Mouse (Mus musculus) forebrain, embryonic 12.5 days (tissue): ENCODE results near the gene Phldb3. TPM values are rescaled to one million over a fixed set of nuclear protein-coding genes. Genes with fewer than 3 reads are reported as not detected.
A peak's percentile ranks its signal among the peaks of the same experiment; 100 is the strongest.

Source experiments
- ATAC-seq: fragments of 200-750 bp; cut with Nextera tagmentation; 2 replicates; pipeline ENCODE4 v1.8.0; 2017; ENCODE audit warnings: moderate TSS enrichment; ENCODE audit not compliant: low FRiP score
- H3K27ac ChIP-seq: fragments of 300-500 bp; sonication (generic); 2 replicates; pipeline ENCODE4 v1.5.1; 2016; ENCODE audit warnings: mild to moderate bottlenecking
- H3K27me3 ChIP-seq: fragments of 300-500 bp; sonication (generic); 2 replicates; pipeline ENCODE4 v1.6.1; 2016; ENCODE audit warnings: mild to moderate bottlenecking
- H3K36me3 ChIP-seq: fragments of 300-500 bp; sonication (generic); replicated peaks from 2 replicates; pipeline ENCODE4 v1.6.1; 2016; ENCODE audit warnings: mild to moderate bottlenecking
- H3K4me1 ChIP-seq: fragments of 300-500 bp; sonication (generic); 2 replicates; pipeline ENCODE4 v1.6.1; 2016
- H3K4me2 ChIP-seq: fragments of 300-500 bp; sonication (generic); 2 replicates; pipeline ENCODE4 v1.6.1; 2016; ENCODE audit warnings: mild to moderate bottlenecking, moderate library complexity
- H3K4me3 ChIP-seq: fragments of 300-500 bp; sonication (generic); replicated peaks from 2 replicates; pipeline ENCODE4 v1.5.1; 2016; ENCODE audit warnings: mild to moderate bottlenecking
- H3K9ac ChIP-seq: fragments of 300-500 bp; sonication (generic); 2 replicates; pipeline ENCODE4 v1.6.1; 2016; ENCODE audit warnings: mild to moderate bottlenecking
- H3K9me3 ChIP-seq: fragments of 300-500 bp; sonication (generic); 2 replicates; pipeline ENCODE4 v1.6.1; 2016
- WGBS: fragments of 180-500 bp; shearing (Covaris S2); methylation state at CpG from one replicate; pipeline ENCODE4 v1.1.7; 2016; 5-methylcytosine and 5-hydroxymethylcytosine counted together
- polyA plus RNA-seq: library from polyadenylated mRNA; unstranded; fragments of >200 nt; fragmentation: Nextera tagmentation; extraction: Ambion mirVana; gene quantifications from 2 replicates; pipeline ENCODE4 v1.2.1, GENCODE M21; 2016

The Phldb3 gene
- polyA plus RNA-seq, result not detected in 2 replicates

- H3K4me2 ChIP-seq, result peak within 1 kb of the TSS; percentile 58
- peak within 1 kb of the TSS; percentile 22; the same call in 1 of the 2 replicates for H3K9ac ChIP-seq
- no peaks in the 10 kb centered on the region for H3K9me3 ChIP-seq
- WGBS, result 3% methylated on average over 27 of the region's 27 CpGs
- peaks cover 68% of the 10 kb centered on the region for H3K27me3 ChIP-seq
- H3K4me3 ChIP-seq, result peak within 1 kb of the TSS; percentile 36
- H3K27ac ChIP-seq, result no peak within 1 kb of the TSS
- no peaks in the 10 kb centered on the region for H3K36me3 ChIP-seq
- ATAC-seq, result no peak
- peaks cover 21% of the 10 kb centered on the region for H3K4me1 ChIP-seq
Measured at GRCm38 (mm10) chr7:24610144-24610878, at the start of gene Phldb3. Phldb3 (plus strand) TSS chr7:24610763.

- no peak for ATAC-seq
- Histone ChIP-seq H3K27ac (no peak overlapping the region), H3K9ac (no peak overlapping the region), H3K4me1 (no peaks in the 10 kb centered on the region), H3K9me3 (no peaks in the 10 kb centered on the region), H3K4me2 (no peak overlapping the region), H3K36me3 (peaks cover 66% of the 10 kb centered on the region), H3K4me3 (no peak overlapping the region), H3K27me3 (no peaks in the 10 kb centered on the region)
- 96% methylated on average over 4 of the region's 4 CpGs for WGBS
Measured at GRCm38 (mm10) chr7:24561450-24561849, 49.1 kb upstream of the Phldb3 start.

- 88% methylated on average over 8 of the region's 8 CpGs for WGBS
- no peaks in the 10 kb centered on the region for H3K9me3 ChIP-seq
- no peak overlapping the region for H3K4me3 ChIP-seq
- no peak for ATAC-seq
- no peak overlapping the region for H3K9ac ChIP-seq
- H3K4me2 ChIP-seq, result no peak overlapping the region
- no peaks in the 10 kb centered on the region for H3K27me3 ChIP-seq
- peaks cover 80% of the 10 kb centered on the region for H3K36me3 ChIP-seq
- no peak overlapping the region for H3K27ac ChIP-seq
- no peaks in the 10 kb centered on the region for H3K4me1 ChIP-seq
Measured at GRCm38 (mm10) chr7:24563191-24563836, 47.2 kb upstream of the Phldb3 start.

GRCm38 (mm10) chr7:24563837-24564206 lies 46.7 kb upstream of the Phldb3 start:
- H3K4me2 ChIP-seq, result no peak overlapping the region
- no peaks in the 10 kb centered on the region for H3K27me3 ChIP-seq
- H3K36me3 ChIP-seq, result peaks cover 82% of the 10 kb centered on the region
- no peak overlapping the region for H3K9ac ChIP-seq
- no peak for ATAC-seq
- H3K4me3 ChIP-seq, result no peak overlapping the region
- H3K9me3 ChIP-seq, result no peaks in the 10 kb centered on the region
- no peak overlapping the region for H3K27ac ChIP-seq
- 85% methylated on average over 4 of the region's 4 CpGs for WGBS
- H3K4me1 ChIP-seq, result no peaks in the 10 kb centered on the region

- no peak for ATAC-seq
- Histone ChIP-seq H3K27me3 (no peaks in the 10 kb centered on the region), H3K27ac (no peak overlapping the region), H3K36me3 (peaks cover 81% of the 10 kb centered on the region), H3K4me1 (no peaks in the 10 kb centered on the region), H3K9ac (no peak overlapping the region), H3K9me3 (no peaks in the 10 kb centered on the region), H3K4me3 (no peak overlapping the region), H3K4me2 (no peak overlapping the region)
- 65% methylated on average over 6 of the region's 6 CpGs for WGBS
Measured at GRCm38 (mm10) chr7:24564607-24565265, 45.8 kb upstream of the Phldb3 start.

- no peaks in the 10 kb centered on the region for H3K4me1 ChIP-seq
- no peak overlapping the region for H3K9ac ChIP-seq
- no peak overlapping the region for H3K27ac ChIP-seq
- H3K4me2 ChIP-seq, result no peak overlapping the region
- no peak overlapping the region for H3K4me3 ChIP-seq
- H3K27me3 ChIP-seq, result no peaks in the 10 kb centered on the region
- H3K9me3 ChIP-seq, result no peaks in the 10 kb centered on the region
- H3K36me3 ChIP-seq, result peaks cover 81% of the 10 kb centered on the region
- ATAC-seq, result no peak
- 92% methylated on average over 11 of the region's 11 CpGs for WGBS
Measured at GRCm38 (mm10) chr7:24565627-24566026, 44.9 kb upstream of the Phldb3 start.

- no peak overlapping the region for H3K4me3 ChIP-seq
- H3K27ac ChIP-seq, result no peak overlapping the region
- ATAC-seq, result no peak
- 97% methylated on average over 9 of the region's 9 CpGs for WGBS
- H3K36me3 ChIP-seq, result peaks cover 81% of the 10 kb centered on the region
- no peaks in the 10 kb centered on the region for H3K27me3 ChIP-seq
- H3K4me1 ChIP-seq, result no peaks in the 10 kb centered on the region
- no peak overlapping the region for H3K4me2 ChIP-seq
- no peak overlapping the region for H3K9ac ChIP-seq
- H3K9me3 ChIP-seq, result no peaks in the 10 kb centered on the region
Measured at GRCm38 (mm10) chr7:24566206-24566605, 44.4 kb upstream of the Phldb3 start.

- Histone ChIP-seq H3K4me3 (no peak overlapping the region), H3K9me3 (no peaks in the 10 kb centered on the region), H3K4me2 (no peak overlapping the region), H3K27ac (no peak overlapping the region), H3K27me3 (no peaks in the 10 kb centered on the region), H3K36me3 (peaks cover 85% of the 10 kb centered on the region), H3K4me1 (no peaks in the 10 kb centered on the region), H3K9ac (no peak overlapping the region)
- 91% methylated on average over 4 of the region's 4 CpGs for WGBS
- ATAC-seq, result no peak
Measured at GRCm38 (mm10) chr7:24568512-24568911, 42.1 kb upstream of the Phldb3 start.

GRCm38 (mm10) chr7:24571071-24571470 lies 39.5 kb upstream of the Phldb3 start:
- H3K9me3 ChIP-seq, result no peaks in the 10 kb centered on the region
- H3K27me3 ChIP-seq, result no peaks in the 10 kb centered on the region
- 83% methylated on average over 4 of the region's 4 CpGs for WGBS
- H3K4me3 ChIP-seq, result no peak overlapping the region
- no peaks in the 10 kb centered on the region for H3K4me1 ChIP-seq
- H3K9ac ChIP-seq, result no peak overlapping the region
- ATAC-seq, result no peak
- H3K27ac ChIP-seq, result no peak overlapping the region
- no peak overlapping the region for H3K4me2 ChIP-seq
- peaks cover 68% of the 10 kb centered on the region for H3K36me3 ChIP-seq

GRCm38 (mm10) chr7:24572455-24572854 lies 38.1 kb upstream of the Phldb3 start:
- Histone ChIP-seq H3K9ac (no peak overlapping the region), H3K4me2 (no peak overlapping the region), H3K4me1 (no peaks in the 10 kb centered on the region), H3K9me3 (no peaks in the 10 kb centered on the region), H3K36me3 (peaks cover 54% of the 10 kb centered on the region), H3K27me3 (no peaks in the 10 kb centered on the region), H3K4me3 (no peak overlapping the region), H3K27ac (no peak overlapping the region)
- ATAC-seq, result no peak
- WGBS, result 56% methylated on average over 5 of the region's 5 CpGs

GRCm38 (mm10) chr7:24574224-24574796 lies 36.3 kb upstream of the Phldb3 start:
- WGBS, result 72% methylated on average over 12 of the region's 12 CpGs
- no peak overlapping the region for H3K4me2 ChIP-seq
- H3K4me3 ChIP-seq, result no peak overlapping the region
- no peak overlapping the region for H3K27ac ChIP-seq
- H3K36me3 ChIP-seq, result peaks cover 36% of the 10 kb centered on the region
- H3K9ac ChIP-seq, result no peak overlapping the region
- H3K27me3 ChIP-seq, result no peaks in the 10 kb centered on the region
- no peaks in the 10 kb centered on the region for H3K9me3 ChIP-seq
- H3K4me1 ChIP-seq, result no peaks in the 10 kb centered on the region
- ATAC-seq, result no peak

GRCm38 (mm10) chr7:24577811-24578210 lies 32.8 kb upstream of the Phldb3 start:
- WGBS, result 91% methylated on average over 10 of the region's 10 CpGs

More at GRCm38 (mm10) chr7:24577811-24578210, 32.8 kb upstream of the Phldb3 start:
- no peak overlapping the region for H3K4me2 ChIP-seq
- H3K27me3 ChIP-seq, result no peaks in the 10 kb centered on the region
- no peak overlapping the region for H3K27ac ChIP-seq
- no peak overlapping the region for H3K4me3 ChIP-seq
- no peak overlapping the region for H3K9ac ChIP-seq
- peaks cover 6% of the 10 kb centered on the region for H3K36me3 ChIP-seq
- H3K4me1 ChIP-seq, result no peaks in the 10 kb centered on the region
- no peak for ATAC-seq
- H3K9me3 ChIP-seq, result no peaks in the 10 kb centered on the region
